Mouse (Mus musculus) v-Abl transformed pro-B cells (cell line): ENCODE measurements around the gene Shisa5.

Source experiments
- in situ Hi-C, 2 experiments: fragments of 400-800 bp; cut with MboI; formaldehyde crosslinking; loops; one replicate each; pipeline ENCODE4 v1.15.1; 2025; ENCODE audit not compliant: unreplicated experiment in 2 of 2

The Shisa5 gene

GRCm38 (mm10) chr9:109038086-109038895, at the start of gene Shisa5:
Shisa5 (plus strand) TSS chr9:109038565.
- in situ Hi-C loops: no loop called here

- in situ Hi-C loops: no loop called here
Observed at GRCm38 (mm10) chr9:108989802-108990461, 48.4 kb upstream of the Shisa5 start.

GRCm38 (mm10) chr9:108990462-108990820, 47.9 kb upstream of the Shisa5 start:
- in situ Hi-C loops: no loop called here

- in situ Hi-C loops: no loop called here
Observed at GRCm38 (mm10) chr9:108991428-108992084, 46.8 kb upstream of the Shisa5 start, which contains the start of gene Pfkfb4. Pfkfb4 (plus strand) TSS chr9:108991778.

- in situ Hi-C loops: no loop called here
Observed at GRCm38 (mm10) chr9:108992085-108992469, 46.3 kb upstream of the Shisa5 start.

GRCm38 (mm10) chr9:108992620-108993361, 45.6 kb upstream of the Shisa5 start:
- in situ Hi-C loops: no loop called here

GRCm38 (mm10) chr9:108996411-108996810, 42.0 kb upstream of the Shisa5 start:
- in situ Hi-C loops: no loop called here

- in situ Hi-C loops: no loop called here
Observed at GRCm38 (mm10) chr9:108998287-108999166, 39.8 kb upstream of the Shisa5 start.

GRCm38 (mm10) chr9:108999167-108999526, 39.2 kb upstream of the Shisa5 start:
- in situ Hi-C loops: no loop called here

- in situ Hi-C loops: loop anchor here (5.0 to 10.0 kb wide), 7 partner anchors 62 to 1074 kb away; partner anchors contain the start of gene Nme6 (in 1 of the 2)
Observed at GRCm38 (mm10) chr9:109000726-109001125, 37.6 kb upstream of the Shisa5 start.

GRCm38 (mm10) chr9:109003201-109003600, 35.2 kb upstream of the Shisa5 start:
- in situ Hi-C loops: loop anchor here (5.0 to 10.0 kb wide), 7 partner anchors 59 to 1072 kb away; partner anchors contain the start of gene Nme6 (in 1 of the 2)

- in situ Hi-C loops: loop anchor here (5.0 to 10.0 kb wide), 5 partner anchors 115 to 1068 kb away; partner anchors contain the start of gene Nme6 (in 1 of the 2)
Observed at GRCm38 (mm10) chr9:109007025-109007780, 31.2 kb upstream of the Shisa5 start.

- in situ Hi-C loops: loop anchor here (5.0 to 10.0 kb wide), 5 partner anchors 114 to 1067 kb away; partner anchors contain the start of gene Nme6 (in 1 of the 2)
Observed at GRCm38 (mm10) chr9:109008081-109008480, 30.3 kb upstream of the Shisa5 start.

GRCm38 (mm10) chr9:109008994-109009635, 29.2 kb upstream of the Shisa5 start:
- in situ Hi-C loops: loop anchor here (5.0 to 10.0 kb wide), 5 partner anchors 113 to 1066 kb away; partner anchors contain the start of gene Nme6 (in 1 of the 2)

GRCm38 (mm10) chr9:109009636-109010315, 28.6 kb upstream of the Shisa5 start:
- in situ Hi-C loops: loop anchor here (5.0 to 10.0 kb wide), 5 partner anchors 113 to 1065 kb away; partner anchors contain the start of gene Nme6 (in 1 of the 2)

GRCm38 (mm10) chr9:109010316-109010690, 28.1 kb upstream of the Shisa5 start:
- in situ Hi-C loops: no loop called here

- in situ Hi-C loops: no loop called here
Observed at GRCm38 (mm10) chr9:109015397-109015796, 23.0 kb upstream of the Shisa5 start.
